Mouse (Mus musculus) retina, adult 2 months (tissue): ENCODE data around the gene Gdpd3.

Experiments used
- DNase-seq: peaks from one replicate; pipeline ENCODE4 v3.0.0-alpha.2; 2012; ENCODE audit warnings: low read depth, low spot score

The Gdpd3 gene

DNA sequence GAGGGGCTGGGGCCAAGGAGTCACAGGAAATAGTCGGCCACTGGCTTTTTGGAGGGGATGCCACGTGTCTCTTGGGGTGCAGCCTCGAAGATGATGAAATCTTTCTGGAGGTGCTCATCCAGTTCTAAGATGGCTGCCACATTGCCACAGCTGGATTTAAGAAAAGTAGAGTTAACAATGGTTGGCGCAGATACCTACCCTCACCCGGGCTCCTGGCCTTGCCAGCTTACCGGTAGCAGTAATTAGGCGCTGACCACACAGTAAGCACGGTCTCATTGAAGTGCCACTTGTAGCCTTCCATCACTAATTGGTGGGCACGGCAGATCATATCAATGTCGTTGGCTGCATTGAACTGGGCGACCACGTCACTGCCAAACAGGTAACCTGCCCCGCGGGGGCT, 20.0 kb downstream of the Gdpd3 start:
- DNase-seq = no peak

DNA sequence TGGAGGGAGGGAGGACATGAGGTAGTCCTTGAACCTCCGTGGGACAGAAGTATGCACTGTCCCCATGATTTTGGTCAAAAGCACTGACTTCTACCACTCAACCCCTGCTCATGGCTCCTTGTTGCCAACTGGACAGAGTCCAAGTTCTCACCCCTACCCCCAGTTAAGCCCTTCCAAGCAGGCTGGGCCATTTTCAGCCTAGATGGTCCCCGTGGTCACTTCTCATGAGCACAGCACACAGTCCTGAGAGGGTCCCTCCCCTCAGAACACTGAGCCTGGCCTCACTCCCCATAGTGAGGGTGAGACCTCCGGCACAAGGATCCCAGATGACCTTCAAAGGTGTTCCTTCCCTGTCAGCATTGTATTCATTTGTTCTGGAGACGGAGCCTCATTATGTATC, 23.0 kb downstream of the Gdpd3 start:
- DNase-seq = no peak

DNA sequence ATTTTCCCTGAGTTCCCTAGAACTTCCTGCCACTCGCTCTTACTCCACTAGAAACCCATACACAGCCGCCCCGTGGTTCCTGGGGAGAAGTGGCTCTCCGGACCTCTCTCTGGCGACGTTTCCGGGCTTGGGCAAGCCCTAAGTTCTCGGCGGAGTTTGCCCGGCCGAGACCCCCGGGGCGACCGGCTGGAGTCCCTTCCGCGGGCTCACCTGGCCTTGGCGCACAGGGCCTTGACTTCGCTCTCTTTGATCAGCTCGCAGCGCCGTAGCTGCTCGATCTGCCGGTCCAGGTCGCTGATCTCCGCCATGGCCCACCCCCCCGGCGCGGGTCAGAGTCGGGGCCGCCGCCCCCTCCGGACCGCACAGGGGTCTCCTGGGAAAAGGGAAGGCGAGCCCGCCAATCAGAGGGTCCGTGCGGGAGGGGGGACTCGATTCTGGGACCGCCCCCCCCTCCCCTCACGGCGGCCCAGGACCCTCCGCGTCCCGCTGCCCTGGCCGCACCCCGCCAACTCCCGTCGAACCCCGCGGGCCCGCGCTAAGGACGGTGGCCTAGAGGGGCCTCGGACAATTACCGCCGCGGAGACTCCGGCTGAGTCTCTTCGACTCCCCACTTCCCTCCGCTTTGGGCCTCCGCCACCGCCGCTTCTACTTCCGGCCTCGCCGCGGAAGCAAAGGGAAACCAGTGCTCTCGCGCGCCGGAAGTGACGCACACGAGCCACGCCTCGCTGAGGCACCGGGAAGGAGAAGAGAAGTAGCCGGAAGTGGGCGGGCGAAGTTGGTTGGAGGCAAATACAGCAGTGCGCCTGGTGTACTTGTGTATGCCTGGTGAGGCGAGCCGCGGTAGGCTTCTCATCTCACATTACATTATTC, 26.0 kb downstream of the Gdpd3 start, which contains the start of gene Ppp4c:
Gene Ppp4c, minus strand, starts transcription at position 646 of the 870 bp plus-strand sequence.
- DNase-seq = peak; percentile 89

DNA sequence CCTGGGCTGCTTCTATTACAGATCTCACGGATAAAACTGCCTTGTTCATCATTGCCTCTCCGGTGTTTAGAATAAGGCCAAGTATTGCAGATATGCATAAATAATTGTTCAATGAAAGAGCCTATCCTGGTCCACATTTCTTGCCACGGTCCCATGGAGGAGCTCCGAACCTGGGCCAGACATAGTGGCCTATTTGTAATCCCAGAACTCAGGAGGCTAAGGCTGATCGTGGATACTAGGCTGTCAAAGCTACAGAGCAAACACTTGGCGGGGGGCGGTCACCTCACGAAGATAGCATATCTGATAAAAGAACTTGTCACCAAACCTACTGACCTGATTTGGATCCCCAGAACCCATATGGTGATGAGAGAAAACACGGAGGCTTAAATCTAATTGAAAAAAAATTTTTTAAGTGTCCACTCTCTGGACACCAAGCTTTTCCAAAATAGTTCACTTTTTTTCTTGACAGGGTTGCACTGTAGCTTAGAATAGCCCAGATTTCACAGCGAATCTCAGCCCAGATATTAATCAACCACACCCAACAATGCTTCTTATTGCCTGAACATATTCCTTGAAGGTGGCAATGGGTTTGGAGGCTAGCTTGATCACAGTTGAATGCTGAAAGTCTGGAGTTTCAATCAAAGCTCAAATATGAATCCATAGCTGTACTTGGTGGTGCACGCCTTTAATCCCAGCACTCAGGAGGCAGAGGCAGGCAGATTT, 26.7 kb downstream of the Gdpd3 start:
- DNase-seq = no peak

DNA sequence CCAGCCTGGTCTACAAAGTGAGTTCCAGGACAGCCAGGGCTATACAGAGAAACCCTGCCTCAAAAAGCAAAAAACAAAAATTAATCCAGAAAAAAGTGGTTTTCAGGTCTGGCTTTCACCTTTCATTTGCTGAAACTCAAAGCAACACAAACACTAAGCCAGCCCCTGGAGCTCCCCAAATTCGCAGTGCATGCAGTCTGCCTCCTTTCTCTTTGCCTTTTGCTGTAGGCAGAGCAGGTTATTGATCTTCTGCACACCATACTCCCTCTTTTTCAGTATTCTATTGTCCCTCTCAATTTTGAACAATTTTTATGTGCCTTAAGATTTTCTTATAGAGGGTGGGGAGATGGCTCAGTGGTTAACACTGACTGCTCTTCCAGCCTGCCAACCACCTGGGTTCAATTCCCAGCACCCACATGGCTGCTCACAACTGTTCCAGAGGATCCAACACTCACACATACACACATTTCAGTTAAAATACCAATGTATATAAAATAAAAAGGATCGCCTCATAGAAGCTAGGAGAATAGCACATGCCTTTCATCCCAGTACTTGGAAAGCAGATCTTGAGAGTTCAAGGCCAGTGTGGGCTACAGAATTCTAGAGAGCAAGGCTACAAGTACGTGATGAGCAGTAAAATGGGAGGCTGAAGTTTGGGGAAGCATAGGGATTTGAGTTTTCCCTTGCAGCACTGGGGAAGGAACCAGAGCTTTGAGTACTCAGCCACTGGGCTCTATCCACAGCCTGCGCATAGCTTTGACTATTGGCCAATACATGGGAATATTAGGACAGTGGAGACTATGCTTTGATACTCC, 27.5 kb downstream of the Gdpd3 start:
- no peak for DNase-seq

DNA sequence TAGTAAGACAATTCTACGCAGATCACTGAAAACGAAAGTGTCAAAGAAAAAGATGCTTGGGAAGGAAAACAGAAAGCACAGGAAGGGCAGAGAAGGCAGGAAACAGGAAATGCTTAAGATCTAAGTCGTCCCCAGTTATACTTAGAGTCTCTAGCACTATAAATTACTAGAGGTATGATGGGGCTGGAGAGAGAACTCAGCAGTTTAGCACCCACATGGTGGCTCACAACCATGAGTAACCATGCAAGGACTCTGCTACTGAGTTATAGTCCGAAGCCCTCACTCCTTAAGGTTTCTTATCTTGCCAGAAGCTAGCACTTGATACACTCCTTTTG, 28.1 kb downstream of the Gdpd3 start:
- no peak for DNase-seq

DNA sequence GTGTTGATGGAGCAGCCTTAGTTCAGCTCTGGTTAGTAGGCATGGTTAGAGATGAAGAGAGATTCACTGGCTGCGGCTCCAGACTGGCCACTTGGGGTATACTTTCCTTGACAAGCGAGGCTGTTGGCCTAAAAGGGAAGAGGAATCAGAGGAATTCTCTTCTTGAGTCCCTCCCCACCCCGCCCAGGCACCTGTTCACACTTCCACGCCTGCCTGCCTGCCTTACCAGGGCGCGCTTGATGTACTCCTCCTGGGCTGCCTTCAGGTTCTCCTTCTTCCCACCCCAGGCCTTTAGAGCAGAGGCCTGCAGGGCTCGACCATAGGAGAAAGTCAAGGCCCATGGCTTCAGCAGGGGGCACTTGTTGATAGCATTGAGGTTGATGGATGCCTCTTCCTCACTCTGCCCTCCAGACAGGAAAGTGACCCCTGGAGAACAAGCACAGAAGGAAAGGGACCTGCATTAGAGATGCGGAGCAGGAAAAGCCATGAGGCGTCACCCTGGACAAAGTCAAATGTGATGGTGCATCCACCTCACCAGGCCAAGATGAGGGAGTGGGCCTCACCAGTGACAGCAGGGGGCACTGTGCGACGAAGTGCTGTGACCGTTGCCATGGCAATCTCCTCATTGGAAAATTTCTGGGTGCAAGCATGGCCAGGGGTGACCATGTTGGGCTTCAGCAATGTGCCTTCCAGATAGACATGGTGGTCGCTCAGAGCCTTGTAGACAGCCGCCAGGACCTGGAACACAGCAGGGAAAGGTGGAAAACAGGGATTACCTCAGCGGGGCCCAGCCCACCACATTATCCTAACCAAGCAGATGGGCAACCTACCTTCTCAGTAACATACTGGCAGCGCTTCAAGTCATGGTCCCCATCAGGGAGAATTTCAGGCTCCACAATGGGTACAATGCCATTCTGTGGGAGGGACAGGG, 29.5 kb downstream of the Gdpd3 start:
- no peak for DNase-seq

DNA sequence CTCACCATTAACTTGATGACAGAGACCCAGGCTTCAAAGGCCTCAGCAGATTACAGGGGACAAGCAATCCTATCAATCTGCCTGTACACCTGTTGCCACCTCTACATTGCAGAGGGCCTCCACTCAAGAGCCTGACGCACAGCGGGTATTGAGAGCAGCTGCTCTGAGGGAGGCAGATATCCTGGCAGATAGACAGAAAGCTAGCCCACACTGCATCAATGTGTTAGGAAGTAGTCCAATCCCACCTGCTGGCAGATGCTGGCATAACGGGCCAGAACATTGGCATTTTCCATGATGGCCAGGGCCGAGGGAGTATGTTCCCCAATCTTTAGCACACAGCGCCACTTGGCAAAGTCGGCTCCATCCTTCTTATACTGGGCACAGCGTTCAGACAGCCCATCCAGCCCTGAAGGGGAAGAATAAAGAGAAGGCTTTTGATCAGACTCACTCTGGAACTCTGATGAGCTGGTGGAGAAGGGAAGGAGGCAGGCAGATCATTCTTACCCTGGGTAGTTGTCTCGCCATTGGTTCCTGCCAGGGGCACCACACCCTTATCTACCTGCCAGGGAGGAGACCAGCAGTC, 30.3 kb downstream of the Gdpd3 start:
- DNase-seq = no peak

DNA sequence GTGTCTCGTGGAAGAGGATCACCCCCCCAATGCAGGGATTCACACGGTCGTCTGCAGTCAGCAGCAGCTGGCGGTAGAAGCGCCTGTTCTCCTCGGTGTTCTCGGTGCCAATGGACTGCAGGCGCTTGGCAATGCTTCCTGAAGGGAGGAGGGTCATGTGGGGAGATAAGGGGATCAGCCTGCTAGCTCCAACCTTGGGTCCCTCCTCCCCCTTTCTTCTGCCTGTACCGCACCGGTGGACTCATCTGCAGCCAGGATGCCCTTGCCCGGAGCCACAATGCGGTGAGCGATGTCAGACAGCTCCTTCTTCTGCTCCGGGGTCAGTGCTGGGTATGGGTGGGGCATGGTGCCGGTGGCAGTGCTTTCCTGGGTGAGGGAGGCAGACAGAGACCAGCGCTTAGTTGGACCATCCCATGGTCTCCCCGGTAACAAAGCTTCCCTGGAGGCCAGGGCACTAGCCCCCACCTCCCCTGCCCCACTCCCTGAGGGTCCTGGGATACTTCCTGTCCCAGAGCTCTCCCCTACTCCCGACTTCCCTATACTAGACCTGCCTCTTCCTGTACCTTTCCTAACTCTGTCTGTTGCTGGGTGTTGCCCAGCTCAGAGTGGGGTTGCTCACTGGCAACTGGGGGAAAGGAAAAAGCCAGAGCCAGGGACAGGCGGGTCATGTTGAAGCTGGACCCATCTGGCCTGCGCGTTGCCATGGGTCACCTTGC, 31.4 kb downstream of the Gdpd3 start, which contains the start of gene Fam57b:
Gene Fam57b, plus strand, starts transcription at position 258 of the 716 bp plus-strand sequence.
- DNase-seq = peak; percentile 82

DNA sequence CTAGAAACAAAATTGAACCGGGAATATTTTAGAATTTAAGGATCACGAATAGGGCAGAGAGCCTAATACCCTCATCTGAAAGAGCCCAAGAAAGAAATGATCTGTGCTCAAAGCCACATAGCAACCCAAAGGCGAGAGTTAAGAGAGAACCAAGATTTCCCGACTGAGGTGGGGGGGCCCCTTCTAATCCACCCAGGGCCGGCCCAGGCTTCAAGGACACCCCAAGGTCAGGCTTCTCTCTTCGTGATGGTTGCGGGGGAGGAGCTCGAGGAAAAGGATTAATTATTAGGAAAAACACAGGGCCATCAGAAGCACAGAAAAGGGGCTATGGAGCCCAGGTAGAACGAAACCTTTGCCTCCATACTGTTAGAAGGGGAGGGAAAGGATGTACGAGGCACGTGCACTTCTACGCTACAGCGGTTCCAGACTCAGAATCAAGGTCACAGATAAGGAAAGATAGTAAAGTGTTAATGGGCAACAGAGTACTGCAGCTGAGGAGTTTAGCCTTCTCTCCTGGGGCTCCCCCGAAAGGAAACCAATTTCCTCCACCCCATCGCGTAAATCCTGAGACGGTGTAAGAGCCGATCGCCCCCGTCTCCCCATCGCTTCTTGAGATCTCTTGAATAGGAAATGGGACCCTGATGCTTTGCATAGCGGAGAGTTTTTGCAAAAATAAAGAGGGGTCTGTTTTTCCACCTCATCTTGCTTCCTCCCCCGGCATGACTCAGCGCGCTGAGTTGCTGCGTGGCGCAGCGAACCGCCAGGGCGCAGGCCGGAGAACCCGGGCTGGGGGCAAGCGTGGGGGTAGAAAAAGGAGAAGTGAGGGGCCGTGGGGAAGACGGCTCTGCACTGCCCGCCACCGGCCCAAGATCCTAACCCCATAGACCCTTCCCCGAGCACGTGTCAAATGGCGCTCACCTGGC, 32.3 kb downstream of the Gdpd3 start:
- DNase-seq = no peak

DNA sequence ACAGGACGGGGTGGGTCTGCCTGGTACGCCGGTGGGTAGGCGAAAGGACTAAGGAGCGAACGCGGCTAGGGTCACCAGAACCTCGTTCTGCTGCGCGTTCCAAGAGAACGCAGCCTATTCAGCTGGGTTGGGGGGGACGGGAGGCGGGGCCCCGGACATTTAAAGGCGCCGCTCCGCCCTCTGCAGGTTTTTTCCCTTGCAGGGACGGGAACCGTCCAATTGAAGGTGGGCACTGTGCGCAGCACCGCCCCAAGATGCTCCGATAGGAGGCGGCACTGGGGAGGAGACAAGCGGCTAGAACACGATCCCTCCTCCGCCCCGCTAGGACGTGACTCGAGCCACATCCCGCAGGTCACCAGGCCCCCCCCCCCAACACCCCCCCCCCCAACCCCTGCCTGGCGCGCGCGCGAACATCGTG, 32.9 kb downstream of the Gdpd3 start:
- DNase-seq = peak; percentile 97

DNA sequence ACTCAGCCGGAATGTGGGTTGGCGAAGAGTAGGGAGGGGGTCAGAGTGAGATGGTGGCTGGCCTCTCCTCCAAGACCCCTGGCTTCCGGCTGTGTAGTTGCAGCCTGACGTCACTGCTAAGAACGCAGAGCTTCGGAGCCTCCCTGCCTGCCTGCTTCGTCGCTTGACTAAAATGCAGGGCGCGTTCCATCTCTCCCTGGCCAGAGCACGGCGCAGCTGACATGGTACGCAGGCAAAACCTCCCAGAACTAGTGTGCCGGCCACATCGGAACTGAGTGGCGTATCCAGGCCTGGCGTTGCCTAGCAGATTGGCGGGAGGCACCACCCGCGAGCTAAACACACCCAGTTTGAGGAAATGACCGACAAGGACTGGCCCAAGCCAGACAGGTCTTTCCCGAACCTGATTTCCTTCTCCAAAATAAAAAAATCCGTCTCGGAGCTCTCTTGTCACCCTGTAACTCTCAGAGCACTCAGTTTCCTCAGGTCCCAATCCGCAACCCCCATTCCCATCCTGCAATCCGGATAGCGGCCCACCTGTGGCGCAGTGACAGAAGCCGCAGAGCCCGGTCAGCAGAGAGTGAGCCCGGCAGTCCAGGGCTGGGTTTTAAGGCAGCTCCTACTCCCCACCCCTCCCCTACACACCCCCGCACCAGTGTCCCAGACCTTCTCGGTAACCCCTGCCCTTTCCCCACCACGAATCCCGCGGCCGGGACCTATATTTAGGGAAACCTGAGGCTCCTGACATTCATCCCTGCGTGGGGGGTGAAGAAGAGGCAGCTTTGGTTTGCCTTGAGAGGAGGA, 33.5 kb downstream of the Gdpd3 start:
- DNase-seq = no peak

DNA sequence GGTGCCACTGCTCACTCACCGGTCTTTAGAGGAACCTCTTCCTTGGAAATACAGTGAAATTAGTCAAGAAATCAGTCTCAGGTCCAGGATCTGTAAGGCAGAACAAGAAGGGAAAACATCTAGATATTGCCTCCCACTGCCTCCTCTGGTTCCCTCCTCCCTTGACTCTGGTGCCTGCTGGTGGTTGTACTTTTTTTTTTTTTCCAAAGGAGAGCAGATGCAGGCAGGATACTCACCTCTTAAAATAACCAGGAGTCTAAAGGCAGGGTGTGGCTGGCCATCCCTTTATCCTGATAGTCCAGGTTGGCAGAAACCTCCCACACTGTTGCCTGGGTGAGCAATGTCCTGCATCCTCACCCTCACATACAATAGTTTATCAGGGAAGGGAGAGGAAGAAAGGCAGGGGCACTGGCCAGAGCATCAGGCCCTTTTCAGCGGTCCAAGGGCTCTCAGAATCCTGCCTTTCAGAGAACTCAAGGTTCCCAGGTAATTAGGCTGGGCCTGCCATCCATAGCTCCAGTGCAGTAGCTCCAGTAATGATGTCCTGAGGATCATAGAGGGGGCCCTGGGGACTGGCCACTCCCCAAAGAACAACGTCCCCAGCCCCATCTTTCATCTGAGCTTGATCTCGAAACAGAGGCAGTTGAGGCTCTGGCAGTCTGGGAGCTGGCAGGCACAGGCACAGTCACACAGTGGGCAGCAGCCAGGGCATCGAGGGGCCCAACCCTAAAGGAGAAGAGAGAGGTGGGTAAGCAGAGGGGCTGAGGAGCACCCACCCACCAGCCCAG, 34.3 kb downstream of the Gdpd3 start:
- no peak for DNase-seq

DNA sequence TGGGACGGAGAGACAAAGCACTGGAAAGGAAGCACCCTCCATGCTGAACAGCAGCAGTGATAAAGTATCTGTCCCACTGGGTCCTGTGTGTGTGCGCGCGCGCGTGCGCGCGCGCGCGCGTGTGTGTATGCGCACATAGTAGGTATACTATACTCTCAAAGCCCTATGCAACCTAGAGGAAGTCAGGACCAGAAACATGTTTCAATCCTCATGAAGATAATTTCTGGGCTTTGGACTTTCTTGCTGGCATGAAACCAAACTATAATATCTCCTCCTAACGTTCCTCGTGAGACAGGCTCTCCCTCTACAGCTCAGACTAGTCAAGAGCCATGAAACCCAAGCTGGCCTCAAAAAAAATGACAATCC, 34.9 kb downstream of the Gdpd3 start:
- DNase-seq = no peak

DNA sequence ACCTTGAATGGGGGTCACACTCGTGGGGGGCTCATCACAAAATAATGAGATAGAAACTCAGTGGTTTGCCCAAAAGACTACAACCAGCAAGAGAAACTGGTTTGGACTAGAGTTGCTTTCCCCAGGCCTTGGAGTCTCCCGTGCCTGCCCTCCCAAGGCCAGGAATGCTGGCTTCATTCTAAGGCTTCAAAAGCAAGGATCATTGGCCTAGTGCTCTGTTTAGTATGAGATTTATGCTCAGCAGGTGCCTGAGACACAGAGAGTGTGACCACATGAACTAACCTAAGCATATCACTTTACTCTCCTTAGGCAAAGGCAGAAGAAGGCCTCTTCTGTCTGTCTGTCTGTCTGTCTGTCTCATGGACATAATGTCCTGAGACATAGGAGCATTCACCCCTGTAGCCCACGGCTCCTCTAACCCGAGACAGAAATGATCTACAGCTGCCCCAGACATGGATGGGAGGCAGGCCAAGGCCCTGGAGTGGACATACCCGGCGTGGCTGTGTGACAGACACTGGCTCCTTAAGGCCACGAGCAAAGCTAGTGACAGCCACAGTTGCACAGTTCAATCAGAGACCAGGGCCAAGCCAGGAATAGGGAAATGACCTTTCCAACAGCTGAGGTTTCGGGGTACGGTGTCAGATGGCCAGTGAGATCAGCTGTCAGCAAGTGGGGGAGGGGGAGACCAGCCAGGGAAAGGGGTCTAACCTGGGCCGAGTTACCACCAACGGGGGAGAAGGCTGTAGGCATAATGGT, 36.2 kb downstream of the Gdpd3 start:
- no peak for DNase-seq

DNA sequence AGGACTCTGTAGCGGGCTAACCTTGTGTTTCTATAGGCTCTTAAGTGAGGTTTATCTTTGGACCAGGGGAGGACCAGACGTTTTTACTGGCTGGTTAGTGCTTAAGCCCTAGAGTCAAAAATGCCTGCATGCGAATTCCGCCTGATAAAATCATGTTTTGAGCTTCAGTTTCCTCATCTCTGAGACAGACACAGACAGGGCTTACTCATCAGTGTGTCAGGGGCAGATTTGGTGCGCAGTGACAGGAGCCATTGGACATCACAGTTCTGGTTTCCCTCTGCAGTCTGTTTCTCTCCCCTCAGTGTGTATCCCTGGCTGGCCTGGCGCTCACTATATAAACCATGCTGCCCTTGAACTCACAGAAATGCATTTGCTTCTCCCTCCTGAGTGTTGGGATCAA, 37.0 kb downstream of the Gdpd3 start:
- DNase-seq = no peak

DNA sequence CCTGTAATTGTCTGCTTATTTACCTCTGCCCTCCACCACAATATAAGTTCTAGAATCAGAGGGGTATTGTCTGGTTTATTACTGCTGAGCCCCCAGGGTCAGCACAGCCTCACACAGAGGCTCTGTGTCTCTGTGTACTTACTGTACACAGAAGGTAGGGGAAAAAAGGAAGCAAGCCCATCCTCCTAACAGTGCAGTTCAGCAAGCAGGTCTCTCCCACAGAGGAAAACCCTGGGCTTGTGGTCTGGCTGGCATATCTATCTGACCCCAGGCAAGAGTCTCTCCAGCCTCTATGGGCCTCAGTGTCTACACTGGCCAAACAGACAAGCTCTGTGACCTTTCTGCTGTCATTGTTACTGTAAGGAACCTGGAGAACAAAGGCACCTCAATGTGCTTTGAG, 37.6 kb downstream of the Gdpd3 start:
- DNase-seq = no peak
